In genomic region chr7:92147499-92147898, GRCm38 (mm10) we compare ENCODE assay signal across 17 mouse cellular contexts.
"Had no signal": no experiment of that assay in that cellular context is flagged by ENCODE, and none has a peak within 500 bp of the region (broad histone marks: within the 10 kb centered on the region; RNA-seq: fewer than 3 reads in every experiment).

No protein-coding gene starts in this region.

- H3K27ac ChIP-seq: kidney, postnatal 0 days; liver, embryonic 15.5 days; neural tube, embryonic 13.5 days had no signal

- H3K4me1 ChIP-seq: liver, embryonic 15.5 days; neural tube, embryonic 13.5 days had no signal

- DNase-seq: kidney, adult 8-10 months; kidney, postnatal 36 days; layer of hippocampus, adult 9-11 months; layer of hippocampus, postnatal 36 days; lung, adult 2 months; lung, postnatal 36 days; retina, postnatal 1 day; right cerebral cortex, postnatal 4 days; spleen, adult 18-20 months; thymus, adult 18-20 months; thymus, postnatal 14 days had no signal

- ATAC-seq: intestine, postnatal 0 days; lung, postnatal 0 days had no signal

- H3K27me3 ChIP-seq: liver, embryonic 15.5 days; neural tube, embryonic 13.5 days had no signal

- H3K9me3 ChIP-seq: liver, embryonic 15.5 days; neural tube, embryonic 13.5 days had no signal

- H3K4me2 ChIP-seq: liver, embryonic 11.5 days; liver, embryonic 15.5 days; neural tube, embryonic 13.5 days had no signal

- H3K4me3 ChIP-seq: liver, embryonic 15.5 days; neural tube, embryonic 13.5 days had no signal

- H3K9ac ChIP-seq: liver, embryonic 15.5 days; neural tube, embryonic 13.5 days had no signal

- H3K36me3 ChIP-seq: liver, embryonic 15.5 days; neural tube, embryonic 13.5 days had no signal
